Mouse (Mus musculus) frontal cortex, postnatal 25 days (tissue): Measurements from ENCODE around the gene Slc30a6.
"Not testable (repeated sequence)": the region's sequence is repeated elsewhere in the genome, so short reads cannot be mapped to it uniquely, and the experiment has no call there.

Experiments
- DNase-seq, 2 experiments: peaks; one replicate each; pipeline ENCODE4 v3.0.0; 2022; ENCODE audit warnings: low spot score in 2 of 2

The Slc30a6 gene

GRCm38 (mm10) chr17:74449776-74450175 lies 54.4 kb downstream of the Slc30a6 start:
- no peak for DNase-seq

GRCm38 (mm10) chr17:74453928-74454327 lies 58.5 kb downstream of the Slc30a6 start:
- no peak for DNase-seq

- DNase-seq: no peak
Observed at GRCm38 (mm10) chr17:74454660-74455059, 59.3 kb downstream of the Slc30a6 start.

- no peak for DNase-seq
Observed at GRCm38 (mm10) chr17:74455426-74455825, 60.0 kb downstream of the Slc30a6 start.

GRCm38 (mm10) chr17:74456825-74457224 lies 61.4 kb downstream of the Slc30a6 start:
- no peak for DNase-seq

GRCm38 (mm10) chr17:74457972-74458677 lies 62.7 kb downstream of the Slc30a6 start:
- no peak for DNase-seq

- no peak for DNase-seq
Observed at GRCm38 (mm10) chr17:74458711-74459408, 63.5 kb downstream of the Slc30a6 start, which contains the start of gene Nlrc4. Gene Nlrc4, minus strand, starts transcription at chr17:74459142.

- no peak for DNase-seq
Observed at GRCm38 (mm10) chr17:74463510-74463909, 68.1 kb downstream of the Slc30a6 start.

GRCm38 (mm10) chr17:74467981-74468380 lies 72.6 kb downstream of the Slc30a6 start:
- not testable (repeated sequence) for DNase-seq

- not testable (repeated sequence) for DNase-seq
Observed at GRCm38 (mm10) chr17:74470133-74470532, 74.7 kb downstream of the Slc30a6 start.
